Mouse (Mus musculus) E14TG2a.4 (cell line): Measurements from ENCODE around the gene Mark4.

Experiments used
- H3K27me3 ChIP-seq: 2 replicates; pipeline ENCODE4 v1.6.1; 2014; ENCODE audit warnings: low read length, control low read depth; ENCODE audit not compliant: insufficient read depth
- H3K36me3 ChIP-seq: 2 replicates; pipeline ENCODE4 v1.6.1; 2014; ENCODE audit warnings: low read length, control low read depth; ENCODE audit not compliant: insufficient read depth
- H3K4me1 ChIP-seq: replicated peaks from 2 replicates; pipeline ENCODE4 v1.6.1; 2014; ENCODE audit warnings: low read depth, low read length, control low read depth
- H3K4me3 ChIP-seq: replicated peaks from 2 replicates; pipeline ENCODE4 v1.5.1; 2014; ENCODE audit warnings: mild to moderate bottlenecking, low read length
- H3K9me3 ChIP-seq: 2 replicates; pipeline ENCODE4 v1.6.1; 2014; ENCODE audit warnings: low read length, control low read depth
- CTCF ChIP-seq: conservative IDR thresholded peaks from 2 replicates; pipeline ENCODE4 v1.5.1; 2014; ENCODE audit warnings: low read length
- NANOG ChIP-seq: IDR thresholded peaks from 2 replicates; pipeline ENCODE4 v1.6.1; 2014; ENCODE audit warnings: borderline replicate concordance, low read length, mixed read lengths
- POU5F1 ChIP-seq: IDR thresholded peaks from 2 replicates; pipeline ENCODE4 v1.6.1; 2014; ENCODE audit warnings: low read length, borderline replicate concordance

Gene Mark4

DNA sequence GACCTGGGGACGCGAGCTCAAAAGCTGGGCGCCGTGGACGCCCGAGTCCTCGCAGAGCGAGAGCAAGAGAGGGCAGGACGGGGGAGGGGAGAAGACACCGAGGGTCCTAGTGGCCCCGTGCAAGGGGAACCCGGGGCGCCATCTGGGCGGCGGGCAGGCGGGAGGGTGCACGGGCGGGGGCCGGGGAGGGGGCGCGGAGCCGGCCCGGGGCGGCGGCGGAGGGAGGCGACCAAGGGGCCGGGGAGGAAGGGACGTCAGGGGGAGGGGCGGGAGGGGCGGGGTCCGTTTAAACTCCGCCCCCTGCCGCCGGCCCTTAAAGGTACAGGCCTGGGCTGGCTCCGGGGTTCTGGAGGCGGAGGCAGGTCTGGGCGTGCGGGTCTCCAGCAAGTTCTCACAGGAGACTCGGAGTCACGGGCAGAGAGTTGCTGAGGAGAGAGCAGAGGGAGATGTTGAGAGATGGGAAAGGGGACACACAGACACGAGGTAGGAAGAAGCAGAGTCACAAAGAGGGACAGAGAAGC lies at the start of gene Mark4:
Gene Mark4, minus strand, starts transcription at position 231 of the 521 bp plus-strand sequence.
- peaks cover 7% of the 10 kb centered on the region; the same call in 1 of the 2 replicates for H3K27me3 ChIP-seq
- H3K9me3 ChIP-seq: no peaks in the 10 kb centered on the region
- peaks cover 6% of the 10 kb centered on the region for H3K36me3 ChIP-seq
- peaks cover 84% of the 10 kb centered on the region for H3K4me1 ChIP-seq
- TF ChIP-seq POU5F1 (no peak), NANOG (no peak), CTCF (no peak)
- H3K4me3 ChIP-seq: peak within 1 kb of the TSS; percentile 85

DNA sequence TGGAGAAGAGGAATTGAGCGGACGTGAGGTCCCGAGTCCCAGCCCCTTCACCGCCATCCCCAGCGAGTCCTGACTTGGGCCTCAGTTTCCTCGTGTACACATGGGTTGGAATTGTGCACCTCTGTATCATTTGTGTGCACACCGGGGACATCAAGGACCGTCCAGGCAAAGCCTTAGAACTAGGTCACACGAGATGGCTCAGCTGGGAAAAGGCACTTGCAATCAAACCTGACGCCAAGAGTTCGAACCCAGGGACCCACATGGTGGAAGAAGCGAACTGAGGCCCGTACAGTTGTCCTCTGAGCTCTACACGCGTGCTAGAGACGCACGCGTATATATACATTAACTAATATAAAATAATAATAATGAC lies 49.0 kb upstream of the Mark4 start:
- Histone ChIP-seq H3K9me3 (no peaks in the 10 kb centered on the region), H3K4me1 (peaks cover 46% of the 10 kb centered on the region), H3K27me3 (no peaks in the 10 kb centered on the region), H3K36me3 (no peaks in the 10 kb centered on the region), H3K4me3 (peak overlapping the region; percentile 89)
- TF ChIP-seq NANOG (no peak), POU5F1 (no peak), CTCF (no peak)

DNA sequence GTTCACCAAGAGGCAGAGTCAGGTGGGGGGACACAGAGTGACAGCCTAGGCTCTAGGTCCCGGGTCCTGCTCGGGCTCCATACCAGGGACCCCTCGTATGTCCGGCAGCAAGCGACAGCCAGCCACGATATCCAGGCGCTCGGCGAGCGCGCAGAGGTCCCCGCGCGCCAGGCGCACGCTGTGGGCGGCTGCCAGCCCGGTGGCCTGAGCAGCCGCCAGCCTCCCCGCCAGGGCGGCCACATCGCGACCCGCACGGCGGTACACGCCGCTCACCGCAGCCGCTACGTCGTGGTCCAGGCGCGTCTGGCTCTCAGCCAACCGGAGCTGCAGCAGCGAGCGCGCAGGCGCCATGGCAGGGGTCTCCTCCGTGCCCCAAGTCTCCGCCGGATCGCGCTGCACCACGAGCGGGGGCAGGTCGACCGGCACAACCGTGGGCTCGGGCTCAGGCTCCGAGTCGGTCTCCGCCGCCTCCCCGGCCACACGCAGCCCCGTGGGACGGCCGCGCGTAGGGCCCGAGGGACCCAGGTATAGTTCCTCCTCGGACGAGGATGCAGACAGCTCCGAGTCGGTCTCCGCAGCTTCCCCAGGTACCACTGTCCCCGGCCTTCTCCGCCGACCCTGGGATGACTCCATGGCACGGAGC lies 48.5 kb upstream of the Mark4 start:
- no peaks in the 10 kb centered on the region for H3K27me3 ChIP-seq
- peak overlapping the region; percentile 89 for H3K4me3 ChIP-seq
- peaks cover 42% of the 10 kb centered on the region for H3K4me1 ChIP-seq
- TF ChIP-seq POU5F1: no peak
- no peak for TF ChIP-seq CTCF
- no peak for TF ChIP-seq NANOG
- H3K9me3 ChIP-seq: no peaks in the 10 kb centered on the region
- H3K36me3 ChIP-seq: no peaks in the 10 kb centered on the region

DNA sequence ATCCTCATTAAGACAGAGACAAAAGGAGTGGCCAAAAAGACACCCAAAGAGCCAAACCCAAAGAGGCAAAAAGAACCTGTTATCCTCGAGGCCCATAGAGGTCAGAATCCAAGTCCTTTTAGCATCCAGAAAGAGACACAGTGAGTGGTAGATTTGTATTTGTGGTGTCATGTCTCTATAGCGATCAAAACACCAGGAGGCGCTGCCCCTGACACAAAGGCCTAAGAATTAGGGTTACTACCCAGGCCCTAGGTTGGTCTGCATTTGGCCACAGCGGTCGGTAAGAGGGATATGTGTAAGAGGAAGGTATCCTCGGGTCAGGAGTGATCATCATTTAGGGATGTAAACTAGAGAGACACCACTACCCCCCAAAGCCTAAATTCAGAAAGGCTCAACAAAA lies 47.7 kb upstream of the Mark4 start:
- TF ChIP-seq NANOG (no peak), CTCF (peak; percentile 35), POU5F1 (no peak)
- Histone ChIP-seq H3K4me3 (peak overlapping the region; percentile 89), H3K9me3 (no peaks in the 10 kb centered on the region), H3K4me1 (peaks cover 44% of the 10 kb centered on the region), H3K36me3 (no peaks in the 10 kb centered on the region), H3K27me3 (no peaks in the 10 kb centered on the region)

DNA sequence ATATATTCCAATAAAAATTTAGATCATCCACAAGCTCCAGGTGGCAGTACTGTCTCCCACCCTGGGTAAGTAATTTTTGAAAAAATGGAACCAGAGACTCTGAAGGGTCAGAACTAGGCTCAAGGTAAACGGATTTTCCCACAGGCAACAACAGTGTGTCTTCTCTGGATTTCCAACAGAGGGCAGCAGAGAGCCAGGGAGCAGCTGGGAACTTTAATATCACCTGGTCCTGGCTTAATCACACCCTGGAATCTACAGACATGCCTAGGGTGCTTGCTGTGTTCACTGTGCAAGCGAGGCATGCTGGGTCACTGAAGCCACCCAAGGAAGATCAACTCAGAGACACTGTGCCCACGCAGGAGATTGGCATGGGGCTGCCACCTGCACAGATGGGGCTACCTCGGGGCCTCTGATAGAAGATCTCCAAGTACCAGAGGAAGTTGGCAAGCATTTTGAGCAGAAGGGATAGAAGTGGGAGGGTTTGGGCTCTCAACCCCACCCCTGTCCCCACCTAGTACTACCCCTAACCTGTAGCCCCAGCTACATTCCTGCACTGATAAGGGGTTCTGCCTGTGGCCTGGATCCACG lies 45.0 kb upstream of the Mark4 start:
- TF ChIP-seq NANOG (no peak), CTCF (peak; percentile 87)
- Histone ChIP-seq H3K27me3 (no peaks in the 10 kb centered on the region), H3K9me3 (no peaks in the 10 kb centered on the region), H3K4me1 (peaks cover 51% of the 10 kb centered on the region), H3K36me3 (no peaks in the 10 kb centered on the region), H3K4me3 (no peak overlapping the region)

DNA sequence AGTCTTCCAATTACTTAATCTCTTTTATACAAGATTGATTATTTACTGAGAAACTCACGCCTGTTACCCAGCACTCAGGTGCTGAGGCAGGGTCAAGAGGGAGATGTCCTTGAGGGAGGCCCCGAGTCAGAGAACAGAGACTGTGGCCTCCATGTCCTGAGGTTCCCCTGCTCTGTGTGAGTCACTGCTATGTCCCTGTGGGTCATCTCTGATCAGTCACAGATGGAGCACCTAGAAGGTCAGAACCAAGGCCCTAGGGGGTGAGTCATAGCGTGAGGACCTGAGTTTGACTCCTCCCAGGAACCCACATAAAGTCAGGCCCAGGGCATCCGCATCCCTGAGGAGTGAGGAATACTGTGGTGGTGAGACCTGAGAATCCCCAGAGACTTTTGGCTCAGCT lies 43.0 kb upstream of the Mark4 start:
- TF ChIP-seq CTCF (no peak), NANOG (no peak), POU5F1 (no peak)
- no peaks in the 10 kb centered on the region for H3K9me3 ChIP-seq
- H3K36me3 ChIP-seq: no peaks in the 10 kb centered on the region
- H3K27me3 ChIP-seq: no peaks in the 10 kb centered on the region
- H3K4me1 ChIP-seq: peaks cover 54% of the 10 kb centered on the region
- no peak overlapping the region for H3K4me3 ChIP-seq

DNA sequence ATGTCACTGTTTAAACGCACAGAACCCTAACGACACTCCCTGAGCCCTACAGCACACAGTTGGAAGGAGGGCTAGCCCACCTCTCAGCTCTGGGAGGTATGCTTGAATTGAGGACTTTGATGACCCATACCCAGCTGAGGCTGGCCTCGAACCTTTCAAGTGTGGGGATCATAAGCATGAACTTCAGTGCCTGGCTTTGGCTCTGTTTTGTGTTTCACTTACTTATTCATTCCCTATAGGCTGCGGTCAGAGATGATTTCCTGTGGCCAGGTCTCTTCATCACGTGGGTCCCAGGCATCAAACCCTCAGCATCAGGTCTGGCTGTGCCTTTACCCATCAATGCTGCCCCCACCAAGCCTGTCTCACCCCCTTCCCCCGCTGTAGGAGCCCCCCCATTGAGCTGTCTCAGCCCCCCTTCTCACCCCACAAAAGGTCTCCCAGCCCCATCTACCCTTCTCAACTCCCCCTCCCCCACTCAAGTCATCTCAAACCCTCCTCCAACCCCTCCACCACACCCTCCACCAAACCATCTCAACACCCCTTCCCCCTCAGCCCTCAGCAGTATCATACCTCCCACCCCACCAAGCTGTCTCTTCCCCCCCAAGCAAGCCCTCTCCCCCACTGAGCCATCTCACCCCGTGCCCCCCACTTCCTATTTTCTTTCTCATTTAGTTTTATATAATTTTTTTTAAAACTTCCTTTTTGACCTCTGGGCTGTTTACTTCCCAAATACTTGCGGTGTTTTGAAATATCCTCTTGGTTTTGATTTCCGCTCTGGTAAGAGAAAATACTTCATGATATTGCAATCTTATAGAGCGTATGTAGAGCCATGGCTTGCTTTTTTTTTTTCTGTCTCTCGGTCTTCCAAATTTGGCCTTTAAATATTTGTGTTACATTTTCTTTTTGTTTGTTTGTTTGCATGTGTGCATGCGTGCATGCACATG lies 42.1 kb upstream of the Mark4 start:
- H3K27me3 ChIP-seq: peaks cover 5% of the 10 kb centered on the region
- no peaks in the 10 kb centered on the region for H3K36me3 ChIP-seq
- no peaks in the 10 kb centered on the region for H3K9me3 ChIP-seq
- peaks cover 56% of the 10 kb centered on the region for H3K4me1 ChIP-seq
- TF ChIP-seq CTCF (no peak), POU5F1 (no peak), NANOG (no peak)
- no peak overlapping the region for H3K4me3 ChIP-seq

DNA sequence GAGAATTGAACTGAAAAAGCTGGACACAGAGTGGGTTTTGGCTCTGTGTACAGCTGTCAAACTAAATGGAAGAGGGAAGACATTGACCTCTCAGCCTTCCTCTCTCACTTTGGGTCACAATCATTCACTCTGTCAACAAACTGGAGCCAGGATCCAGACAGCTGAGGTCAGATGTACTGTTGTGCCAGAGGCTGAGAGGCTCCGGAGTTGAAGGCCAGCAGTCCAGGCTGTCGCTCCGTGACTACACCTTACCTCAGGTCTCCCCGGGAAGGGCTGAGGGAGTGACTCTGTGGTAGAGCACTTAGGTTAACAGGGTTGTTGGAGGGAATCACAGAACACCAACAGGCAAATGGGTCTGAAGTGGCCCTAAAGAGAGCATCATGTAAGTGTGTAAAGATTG lies 39.7 kb upstream of the Mark4 start:
- H3K36me3 ChIP-seq: no peaks in the 10 kb centered on the region
- H3K9me3 ChIP-seq: 0 out of 2 replicates have a peak, but pooled peaks cover 3% of the 10 kb centered on the region
- no peak overlapping the region for H3K4me3 ChIP-seq
- H3K4me1 ChIP-seq: peaks cover 57% of the 10 kb centered on the region
- H3K27me3 ChIP-seq: peaks cover 25% of the 10 kb centered on the region
- TF ChIP-seq CTCF: no peak
- TF ChIP-seq POU5F1: no peak
- TF ChIP-seq NANOG: no peak

DNA sequence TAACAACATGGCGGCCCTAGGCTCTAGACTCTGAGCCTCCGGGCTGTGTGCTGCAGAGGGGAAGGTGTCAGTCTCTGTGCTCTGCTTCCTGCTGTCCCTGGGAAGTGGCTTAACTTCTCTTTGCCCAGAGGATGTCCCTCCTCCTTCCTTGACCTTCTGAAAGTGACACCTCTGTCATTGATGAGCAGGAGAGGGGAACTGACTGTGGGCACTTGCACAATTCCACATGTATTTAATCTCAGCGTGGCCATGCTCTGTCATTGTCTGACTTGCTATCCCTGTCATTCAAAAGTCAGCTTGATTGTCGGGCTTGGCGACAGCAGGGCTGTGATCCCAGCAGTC lies 37.6 kb upstream of the Mark4 start:
- Histone ChIP-seq H3K27me3 (peaks cover 44% of the 10 kb centered on the region), H3K36me3 (no peaks in the 10 kb centered on the region), H3K4me3 (peak overlapping the region; percentile 67), H3K9me3 (0 out of 2 replicates have a peak, but pooled peaks cover 3% of the 10 kb centered on the region), H3K4me1 (peaks cover 61% of the 10 kb centered on the region)
- no peak for TF ChIP-seq CTCF
